Mouse (Mus musculus) colon, adult 2 months (tissue): Measurements from ENCODE around the gene Grb10. TPM values are rescaled to one million over a fixed set of nuclear protein-coding genes. Genes with fewer than 3 reads are reported as not detected.

Experiments used
- polyA plus RNA-seq: library from polyadenylated mRNA; depleted of rRNA; stranded (reverse); fragments of >200 nt; gene quantifications from 2 replicates; pipeline ENCODE4 v1.2.3, GENCODE M21; 2012; rRNA removed

Grb10 gene
- polyA plus RNA-seq: 5.0 and 6.1 TPM in 2 replicates

GRCm38 (mm10) chr11:12038470-12038985 is at the start of gene Grb10:
Gene Grb10, minus strand, starts transcription at chr11:12038683.

DNA sequence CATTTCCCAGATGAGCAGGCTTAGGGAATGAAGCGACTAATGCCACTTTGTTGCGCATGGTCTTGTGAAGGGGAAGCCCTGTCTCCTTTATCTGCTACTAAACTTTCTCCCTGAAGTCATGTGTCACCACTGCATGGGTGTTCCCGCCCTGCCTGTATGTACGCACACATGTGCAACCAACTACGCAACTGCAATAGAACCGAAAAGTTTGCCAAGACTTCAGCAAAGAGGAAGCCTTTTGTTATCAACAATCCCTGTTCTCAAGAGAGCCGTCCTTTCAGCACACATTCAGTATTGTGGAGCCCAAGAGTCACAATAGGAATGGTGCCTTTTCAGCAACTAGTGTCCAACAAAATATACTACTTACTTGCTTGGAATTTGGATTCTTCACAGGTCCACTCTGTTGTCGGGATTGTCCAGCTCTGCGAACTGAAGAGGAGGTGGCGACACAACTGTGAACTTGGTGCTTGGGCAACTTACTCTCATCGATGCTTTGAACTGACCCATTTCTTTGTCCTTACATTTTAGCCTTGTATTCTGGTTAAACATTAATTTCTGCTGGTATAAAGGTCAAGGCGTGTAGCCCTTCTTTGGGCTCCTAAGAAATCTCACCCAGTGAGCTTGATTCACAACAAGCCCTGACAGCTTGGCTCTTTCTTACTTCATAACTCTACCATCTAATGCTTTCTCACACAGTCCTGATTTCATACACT is 140.7 kb downstream of the Grb10 start, which contains the start of gene Ddc:
Ddc (minus strand) TSS at position 500 of the 713 bp plus-strand sequence.

Other genes with a start within 250 kb of the Grb10 start
- gene Fignl1, start 229.7 kb downstream of the Grb10 start, polyA plus RNA-seq: 0.93 and 1.6 TPM in 2 replicates
- gene Ddc, start 140.5 kb downstream of the Grb10 start, polyA plus RNA-seq: 33.4 and 33.6 TPM in 2 replicates